Mouse (Mus musculus) heart, adult 9 months (tissue): ENCODE data around the gene Myo1e.

Experiments used
- DNase-seq, 2 experiments: peaks; one replicate each; pipeline ENCODE4 v3.0.0; 2022; ENCODE audit warnings: low spot score in 2 of 2

Myo1e gene

DNA sequence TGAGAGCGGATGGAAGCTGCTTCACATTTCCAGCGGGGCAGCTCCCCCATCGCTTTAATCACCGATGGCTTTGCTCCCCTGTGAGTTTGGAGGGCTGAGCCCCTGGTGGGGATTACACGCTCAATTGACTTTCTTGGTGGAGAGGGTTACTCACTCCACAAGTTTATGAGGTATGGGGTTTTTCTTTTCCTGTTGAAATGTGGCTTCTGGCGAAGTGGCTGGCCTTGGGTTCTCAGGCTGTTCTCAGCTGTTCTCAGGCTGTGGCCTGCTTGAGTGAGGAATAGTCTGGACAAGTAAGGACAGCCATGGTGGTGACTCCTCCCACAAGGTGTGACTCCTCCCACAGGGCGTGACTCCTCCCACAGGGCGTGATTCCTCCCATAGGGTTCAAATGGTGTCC is 149.1 kb downstream of the Myo1e start:
- no peak for DNase-seq

GRCm38 (mm10) chr9:70359402-70360131 is 152.4 kb downstream of the Myo1e start:
- no peak for DNase-seq

DNA sequence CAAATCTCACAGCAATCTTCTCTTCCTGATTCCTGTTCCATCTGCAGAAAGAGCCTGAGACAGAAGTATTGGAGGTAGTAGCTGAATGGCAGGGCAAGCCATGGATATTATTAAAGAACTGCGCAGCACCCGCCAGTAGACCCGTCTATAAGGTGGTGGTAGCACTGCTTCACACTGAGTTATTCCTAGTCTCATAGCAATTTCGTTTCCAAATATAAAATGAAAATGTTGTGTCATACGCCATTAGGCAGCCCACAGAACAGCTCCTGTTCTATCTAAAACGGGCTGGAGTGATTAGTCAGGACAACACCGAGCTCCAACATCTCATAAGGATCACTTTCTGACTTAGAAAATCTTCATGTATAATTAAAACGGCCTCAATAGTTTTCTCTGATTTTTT is 157.6 kb downstream of the Myo1e start:
- DNase-seq = no peak

GRCm38 (mm10) chr9:70365915-70366314 is 158.8 kb downstream of the Myo1e start:
- no peak for DNase-seq

GRCm38 (mm10) chr9:70366898-70367297 is 159.7 kb downstream of the Myo1e start:
- peak; percentile 19 to 56 for DNase-seq

DNA sequence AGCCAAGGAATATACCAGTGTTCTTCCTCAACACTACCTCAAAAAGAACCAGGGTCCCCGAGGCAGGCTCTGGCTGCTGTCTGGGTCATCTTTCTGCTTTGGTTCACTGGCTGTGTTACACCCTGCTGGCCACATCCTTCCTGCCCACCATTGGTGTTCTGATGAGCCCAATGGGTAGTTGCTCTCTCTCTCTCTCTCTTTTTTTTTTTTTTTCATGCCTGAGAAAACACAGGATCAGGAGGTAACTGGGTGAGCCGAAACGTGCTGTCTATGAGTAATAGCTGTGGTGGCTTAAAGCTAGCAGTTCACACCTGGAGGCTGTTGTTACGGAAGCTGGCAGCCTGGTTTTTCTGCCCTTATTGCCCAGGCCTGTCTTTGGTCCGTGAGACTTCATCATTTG is 164.5 kb downstream of the Myo1e start:
- DNase-seq = no peak

GRCm38 (mm10) chr9:70379502-70380467 is 172.6 kb downstream of the Myo1e start:
- DNase-seq = no peak

DNA sequence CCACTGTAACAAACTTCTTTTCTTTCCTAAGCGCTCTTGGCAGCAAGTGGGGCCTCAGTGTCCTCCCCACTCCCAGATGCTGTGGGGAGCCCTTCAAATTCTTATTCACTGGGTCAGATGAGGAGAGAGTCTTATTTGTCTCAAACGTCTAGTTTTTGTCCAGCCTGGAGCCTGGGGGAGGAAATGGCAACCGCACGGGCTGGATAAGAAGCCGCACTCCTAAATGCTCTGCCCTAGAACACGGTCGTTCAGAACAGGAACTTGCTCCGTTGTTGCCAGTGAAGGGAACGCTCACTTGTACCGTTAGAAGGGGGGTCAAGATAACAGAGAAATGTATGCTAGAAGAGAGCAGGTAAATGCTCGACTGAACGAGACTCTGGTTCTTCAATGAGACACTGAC is 174.9 kb downstream of the Myo1e start:
- no peak for DNase-seq

GRCm38 (mm10) chr9:70383750-70384149 is 176.6 kb downstream of the Myo1e start:
- DNase-seq = no peak

DNA sequence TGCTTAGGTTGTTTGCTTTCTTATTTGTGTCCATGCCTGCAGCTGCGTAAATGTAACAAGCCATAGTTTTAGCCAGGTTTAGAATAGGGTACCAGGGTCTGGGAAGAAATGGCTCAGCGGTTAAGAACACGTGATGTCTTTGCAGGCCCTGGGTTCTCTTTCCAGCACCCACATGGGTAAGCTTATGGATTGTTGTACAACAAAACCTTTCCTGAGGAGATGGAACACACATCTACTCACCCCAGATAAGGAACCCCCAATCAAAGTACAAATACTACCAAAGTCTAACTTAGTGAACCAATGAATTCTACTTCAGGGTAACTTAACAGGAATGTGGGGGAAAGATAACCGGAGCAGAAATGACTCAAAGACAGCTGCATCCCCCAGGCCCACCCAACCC is 177.3 kb downstream of the Myo1e start:
- DNase-seq = no peak

GRCm38 (mm10) chr9:70384958-70385728 is 178.0 kb downstream of the Myo1e start:
- no peak for DNase-seq

- DNase-seq = peak in 1 of 2 experiments; percentile 23
Observed at GRCm38 (mm10) chr9:70387410-70388119, 180.4 kb downstream of the Myo1e start.

- DNase-seq = no peak
Observed at GRCm38 (mm10) chr9:70389548-70389947, 182.4 kb downstream of the Myo1e start.

- no peak for DNase-seq
Observed at GRCm38 (mm10) chr9:70391042-70391441, 183.9 kb downstream of the Myo1e start.

DNA sequence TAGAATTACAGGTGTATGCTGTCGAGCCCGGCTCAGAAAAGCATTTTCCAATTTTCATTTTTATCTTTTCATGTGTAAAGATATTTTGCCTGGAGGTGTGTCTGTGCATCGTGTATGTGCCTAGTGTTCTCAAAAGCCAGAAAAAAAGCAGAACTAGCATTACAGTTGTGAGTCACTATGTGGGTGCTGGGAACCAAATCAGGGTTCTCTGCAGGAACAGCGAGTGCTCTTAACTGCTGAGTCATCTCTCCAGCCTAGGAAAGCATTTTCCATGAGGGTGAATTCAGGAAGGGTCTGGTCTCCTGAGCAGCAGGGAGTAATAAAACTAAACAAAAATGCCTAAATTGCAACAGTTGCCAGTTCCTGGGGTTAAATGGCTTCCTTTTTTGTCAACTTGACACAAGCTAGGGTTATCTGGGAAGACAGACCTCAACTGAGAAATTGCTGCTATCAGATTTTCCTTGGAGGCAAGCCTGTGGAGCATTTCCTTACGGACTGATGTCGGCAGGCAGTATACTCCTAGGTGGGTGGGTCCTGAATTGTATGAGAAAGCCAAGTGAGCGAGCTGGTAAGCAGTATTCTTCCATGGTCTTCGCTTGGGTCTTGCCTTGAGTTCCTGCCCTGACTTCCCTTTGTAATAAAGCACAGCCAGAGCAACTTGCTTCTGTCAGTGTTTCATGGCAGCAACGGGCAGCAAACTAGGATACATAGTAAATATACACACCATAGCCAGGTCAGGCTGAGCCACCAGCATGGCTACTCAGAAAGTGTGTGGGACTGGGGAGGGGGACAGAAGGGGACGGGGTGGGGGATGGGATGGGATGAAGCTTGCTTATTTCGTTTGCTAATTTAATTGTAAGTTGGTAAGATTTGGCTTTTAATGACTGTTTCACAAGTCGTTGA is 184.8 kb downstream of the Myo1e start:
- no peak for DNase-seq

DNA sequence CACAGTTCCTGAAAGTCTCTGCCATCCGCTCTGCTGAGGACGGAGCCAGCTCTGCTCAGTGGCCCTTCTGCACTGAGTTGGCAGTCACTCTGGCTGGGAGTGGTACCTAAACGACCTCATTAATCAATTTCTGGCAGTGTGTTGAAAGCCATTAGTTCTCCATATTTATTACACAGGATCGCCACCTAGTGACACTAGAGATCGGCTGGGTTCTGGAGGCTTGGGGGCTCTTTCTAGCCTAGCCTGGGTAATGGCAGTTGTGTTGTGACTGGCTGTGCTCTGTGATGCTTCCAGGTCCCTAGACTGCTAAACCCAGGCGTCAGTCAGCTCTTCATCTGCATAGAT is 185.4 kb downstream of the Myo1e start:
- peak; percentile 15 to 17 for DNase-seq

DNA sequence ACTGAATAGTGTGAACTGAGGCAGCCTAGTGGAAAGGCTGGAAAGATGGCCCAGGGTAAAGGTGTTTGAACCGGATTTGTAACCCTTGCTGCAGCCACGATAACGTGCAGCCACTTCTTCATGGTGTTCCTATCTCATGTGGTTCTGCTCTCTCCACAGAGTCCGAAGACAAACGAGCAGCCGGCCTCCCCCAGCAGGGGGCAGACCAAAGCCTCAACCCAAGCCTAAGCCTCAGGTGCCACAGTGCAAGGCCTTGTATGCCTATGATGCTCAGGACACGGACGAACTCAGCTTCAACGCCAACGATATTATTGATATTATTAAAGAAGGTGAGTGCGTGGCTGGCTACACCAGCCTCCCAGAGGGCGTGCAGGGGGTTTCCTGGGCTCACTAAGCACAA is 188.5 kb downstream of the Myo1e start:
- no peak for DNase-seq

GRCm38 (mm10) chr9:70396083-70396482 is 188.9 kb downstream of the Myo1e start:
- DNase-seq = no peak

- DNase-seq = no peak
Observed at GRCm38 (mm10) chr9:70401937-70402539, 194.9 kb downstream of the Myo1e start.

DNA sequence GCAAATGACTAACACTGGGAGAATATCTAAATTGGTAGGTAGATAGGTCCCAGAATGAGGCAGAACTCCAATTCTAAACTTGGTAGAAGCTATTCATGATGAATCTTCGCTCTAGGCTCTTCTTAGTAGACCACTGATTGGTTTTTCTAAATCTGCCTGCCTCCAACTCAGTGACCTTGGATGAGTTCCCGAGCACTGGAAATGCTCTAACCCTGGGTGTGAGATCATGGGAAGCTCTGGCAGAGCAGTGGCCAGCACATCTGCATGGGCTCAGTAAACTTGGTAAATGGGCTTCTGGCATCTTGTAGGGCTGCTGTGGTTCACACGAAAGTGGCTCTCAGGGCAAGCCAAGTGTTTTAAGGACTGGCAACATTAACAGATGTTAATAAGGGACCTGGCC is 199.4 kb downstream of the Myo1e start:
- DNase-seq = peak in 1 of 2 experiments; percentile 12
